Mouse (Mus musculus) ovary, adult 18-20 months (tissue): ENCODE measurements around the gene Gm37240.

Experiments used
- DNase-seq: peaks from one replicate; pipeline ENCODE4 v3.0.0; 2022; ENCODE audit warnings: low spot score, mixed read lengths

Gm37240 gene

GRCm38 (mm10) chr3:85125471-85125870 is 761.8 kb downstream of the Gm37240 start:
- no peak for DNase-seq

DNA sequence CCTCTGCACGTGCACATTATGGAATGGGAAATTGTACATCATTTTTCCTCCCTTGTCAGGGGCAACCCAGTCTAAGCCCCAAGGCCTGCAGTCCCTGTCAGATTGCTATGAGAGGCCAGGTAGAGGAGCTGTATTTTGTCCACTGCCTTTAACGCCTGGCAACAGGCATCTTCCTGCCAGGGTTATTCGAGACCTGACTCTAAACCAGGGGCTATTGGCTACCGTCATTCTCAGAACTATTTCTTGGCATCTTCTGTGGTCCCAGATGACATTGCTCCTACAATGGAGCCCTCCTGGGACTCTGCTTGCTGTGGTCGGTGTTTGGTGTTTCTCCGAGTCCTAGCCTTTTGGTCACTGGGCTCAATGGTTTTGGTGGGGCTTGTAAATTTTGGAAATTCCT is 762.4 kb downstream of the Gm37240 start:
- DNase-seq = no peak

DNA sequence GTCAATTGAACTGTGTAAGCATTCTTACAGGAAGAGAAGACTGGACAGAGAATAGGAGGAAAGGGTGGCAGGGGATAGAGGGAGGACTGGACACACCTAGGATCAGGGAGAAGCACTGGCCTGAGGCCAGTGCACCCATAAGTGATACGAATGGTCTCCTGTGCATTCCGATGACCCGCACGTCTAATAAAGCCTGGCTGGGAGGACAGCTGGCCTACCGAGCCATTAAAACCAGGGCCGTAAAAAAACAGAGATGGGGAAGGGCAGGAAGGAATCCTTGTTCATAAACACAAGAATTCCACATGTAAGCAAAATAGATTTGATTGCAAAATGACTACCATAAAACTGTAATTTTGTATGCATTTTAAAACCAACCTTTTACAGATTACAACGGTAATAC is 762.9 kb downstream of the Gm37240 start:
- no peak for DNase-seq

DNA sequence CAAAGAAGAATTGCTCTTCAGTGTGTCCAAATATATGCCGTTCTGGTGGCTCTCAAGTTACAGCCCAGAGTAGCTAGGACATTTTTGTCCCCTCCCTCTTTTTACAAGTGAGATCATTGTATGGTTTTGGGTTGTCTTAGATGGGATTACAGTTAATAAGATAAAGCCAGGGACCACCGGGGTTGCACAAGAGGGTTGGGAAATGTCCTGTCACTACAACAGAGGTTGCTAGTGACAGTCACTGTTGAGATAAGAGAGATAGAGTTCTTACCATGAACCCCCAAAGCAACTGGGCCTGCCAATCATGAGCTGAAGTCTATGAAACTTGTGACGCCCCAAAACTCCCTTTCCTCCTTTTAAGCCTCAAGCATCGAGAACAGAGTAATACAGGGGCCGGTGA is 769.6 kb downstream of the Gm37240 start:
- no peak for DNase-seq

DNA sequence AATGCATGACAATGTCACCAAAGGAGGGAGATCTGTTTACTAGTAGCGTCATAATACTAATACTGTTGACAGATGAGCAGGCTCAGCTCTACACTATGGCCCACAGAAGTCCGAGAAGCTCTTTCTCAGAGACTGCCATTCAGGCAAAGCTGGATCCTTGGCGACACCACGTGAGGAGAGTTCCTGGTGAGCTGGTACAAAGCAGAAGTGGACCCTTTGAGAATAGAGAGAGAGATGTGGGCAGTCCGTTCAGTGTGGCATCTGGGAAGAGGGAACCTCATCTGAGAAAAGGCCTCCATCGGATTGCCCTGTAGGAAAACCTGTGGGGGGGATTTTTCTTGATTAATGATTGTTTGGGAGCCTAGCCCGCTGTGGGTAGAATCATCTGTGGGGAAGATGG is 770.3 kb downstream of the Gm37240 start:
- DNase-seq = no peak

DNA sequence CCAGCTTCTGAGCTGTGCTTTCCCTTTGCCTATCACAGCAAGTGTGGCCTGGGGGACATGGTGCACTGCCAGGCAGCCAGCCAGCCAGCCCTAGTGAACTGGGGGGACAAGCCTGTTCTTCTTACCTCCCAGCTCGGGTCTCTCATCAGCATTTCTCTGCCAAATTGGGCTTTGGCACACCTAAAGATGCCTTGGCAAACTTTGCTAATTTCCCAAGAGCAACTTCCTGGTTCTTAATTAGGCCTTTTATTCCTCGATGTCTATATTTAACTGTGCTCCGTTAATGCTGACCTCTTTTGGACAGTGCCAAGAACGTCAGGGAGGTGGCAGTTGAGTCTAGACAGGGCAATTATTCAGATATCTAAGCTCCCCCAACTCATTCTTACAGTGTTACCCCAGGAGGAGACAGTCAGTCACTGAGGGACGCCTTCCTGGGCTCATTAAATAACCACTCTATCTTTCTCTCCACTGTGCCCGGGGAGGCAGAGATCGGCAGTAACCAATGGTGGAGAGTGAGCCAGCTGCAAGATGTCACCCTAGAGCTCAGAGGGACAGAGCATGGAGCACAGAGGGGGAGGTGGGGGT is 771.3 kb downstream of the Gm37240 start:
- DNase-seq = no peak

DNA sequence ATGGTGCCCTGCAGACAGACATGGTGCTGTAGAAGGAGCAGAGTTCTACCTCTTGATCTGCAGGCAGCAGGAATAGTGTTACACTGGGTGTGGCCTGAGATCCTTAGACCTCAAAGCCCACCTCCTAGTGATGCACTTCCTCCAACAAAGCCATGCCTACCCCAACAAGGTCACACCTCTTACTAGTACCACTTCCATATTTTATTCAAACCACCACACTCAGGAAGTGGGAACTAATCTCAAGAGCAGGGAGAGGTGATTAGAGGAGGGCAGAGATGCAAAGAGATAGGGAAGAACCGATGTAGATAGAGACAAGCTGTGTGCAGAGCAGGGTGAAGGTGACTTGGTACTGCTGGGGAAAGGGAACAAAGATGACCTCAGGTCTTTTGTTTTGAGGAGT is 773.8 kb downstream of the Gm37240 start:
- DNase-seq = no peak

- no peak for DNase-seq
These were observed 776.6 kb downstream of the Gm37240 start for GRCm38 (mm10) chr3:85110762-85111161.

DNA sequence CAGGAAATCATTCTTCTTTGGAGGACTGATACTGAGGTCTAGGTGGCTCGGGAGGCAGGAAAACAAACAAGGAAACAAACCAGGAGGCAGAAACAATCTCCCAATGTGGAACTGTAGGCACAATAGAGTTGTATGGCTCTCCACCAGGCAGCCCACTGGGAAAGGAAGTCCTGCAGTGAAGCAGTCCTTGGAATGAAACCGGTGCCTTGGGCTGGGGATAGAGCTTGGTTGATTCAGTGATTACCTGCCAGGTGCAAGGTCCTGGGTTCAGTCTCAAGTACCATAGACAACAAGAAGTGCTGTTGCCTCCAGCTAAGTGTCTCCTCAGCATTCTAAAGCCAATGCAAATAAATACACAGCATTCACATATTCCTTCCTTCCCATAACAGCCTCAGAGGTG is 778.1 kb downstream of the Gm37240 start:
- DNase-seq = no peak

DNA sequence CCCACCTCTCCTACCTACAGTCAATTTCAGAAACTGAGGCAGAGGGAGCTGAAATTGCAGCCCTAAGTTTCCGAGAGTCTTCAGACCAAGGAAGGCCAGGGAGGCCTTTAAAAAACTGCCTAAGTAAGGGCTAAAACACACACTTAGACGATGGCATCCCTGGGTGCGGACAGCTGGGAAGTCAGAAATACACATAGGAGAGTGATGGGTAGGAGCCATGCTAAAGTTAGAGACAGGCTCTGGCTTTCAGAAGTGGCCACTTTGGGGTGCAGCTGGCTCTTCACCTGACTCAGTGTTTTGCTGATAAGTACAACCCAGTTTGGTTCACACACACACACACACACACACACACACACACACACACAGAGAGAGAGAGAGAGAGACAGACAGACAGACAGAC is 778.9 kb downstream of the Gm37240 start:
- no peak for DNase-seq

- DNase-seq = no peak
These were observed 780.4 kb downstream of the Gm37240 start for GRCm38 (mm10) chr3:85106956-85107355.

GRCm38 (mm10) chr3:85104301-85104700 is 783.0 kb downstream of the Gm37240 start:
- no peak for DNase-seq

DNA sequence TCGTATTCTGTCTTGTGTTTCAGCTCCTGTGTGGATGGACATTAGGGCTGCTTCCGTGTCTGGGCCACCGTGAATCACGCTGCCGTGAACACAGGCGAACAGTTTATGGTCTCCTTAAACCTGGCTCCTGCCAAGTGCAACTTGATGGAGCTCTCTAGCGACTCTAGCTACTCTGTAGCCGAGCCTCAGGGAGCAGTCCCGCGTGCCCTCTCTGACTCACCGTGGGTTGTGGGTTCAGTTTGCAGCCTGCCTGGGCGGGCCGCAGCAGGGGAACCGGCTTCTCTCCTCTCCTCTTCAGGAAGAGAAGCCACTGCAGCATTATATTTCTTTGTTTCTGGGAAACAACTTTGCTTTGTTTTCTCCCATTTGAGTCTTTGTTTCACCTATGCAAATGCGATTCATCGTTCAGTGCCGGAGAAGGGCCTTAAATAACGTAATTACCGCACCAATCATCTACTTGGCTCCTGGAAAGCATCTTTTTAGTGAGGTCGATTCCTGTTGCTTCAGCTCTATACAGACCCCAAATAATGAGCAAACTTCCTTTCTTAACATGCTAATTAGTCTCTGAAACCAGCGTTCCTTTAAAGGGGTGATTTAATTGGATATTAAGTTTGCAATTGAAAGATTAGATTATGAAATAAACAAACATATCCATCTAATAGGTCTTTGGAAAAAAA is 806.3 kb downstream of the Gm37240 start:
- no peak for DNase-seq

DNA sequence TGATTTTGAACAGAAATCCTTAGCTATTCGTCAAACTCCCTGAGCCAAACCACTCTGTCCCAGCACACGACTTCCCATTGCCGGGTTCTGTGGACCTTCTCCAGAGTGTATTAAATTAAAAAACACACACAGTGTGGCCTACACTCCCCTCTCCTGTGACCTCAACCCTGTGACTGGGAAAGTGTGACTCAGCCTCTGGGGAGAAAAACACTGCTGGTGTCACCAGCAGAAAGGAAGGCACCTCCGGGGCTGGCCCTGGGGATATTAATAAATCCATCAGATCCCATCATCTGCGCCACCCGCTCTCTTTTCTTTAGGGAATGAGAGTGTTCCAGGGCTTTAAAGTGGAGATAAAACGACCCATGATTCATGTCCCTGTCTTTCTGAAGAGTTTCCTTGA is 823.2 kb downstream of the Gm37240 start:
- no peak for DNase-seq

- DNase-seq = no peak
These were observed 827.2 kb downstream of the Gm37240 start for GRCm38 (mm10) chr3:85060153-85060552.

DNA sequence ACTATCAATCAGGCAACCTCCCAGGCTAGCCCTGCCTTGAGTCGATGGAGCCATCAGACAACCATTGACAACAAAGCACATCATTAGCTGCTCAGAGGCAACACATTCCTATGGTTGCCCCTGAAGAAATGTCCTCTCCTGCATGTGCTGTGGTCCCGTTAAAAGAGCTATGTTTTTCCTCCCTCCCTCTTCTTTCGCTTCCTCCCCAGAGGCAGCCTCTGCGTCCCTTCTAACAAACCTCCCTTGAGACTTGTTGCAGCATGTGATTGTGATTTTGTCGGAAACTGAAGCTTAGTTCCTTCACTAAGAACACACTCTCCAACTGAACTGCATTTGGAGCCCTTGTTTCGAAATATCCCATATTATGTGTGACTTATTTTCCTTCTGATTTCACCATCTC is 830.1 kb downstream of the Gm37240 start:
- no peak for DNase-seq

DNA sequence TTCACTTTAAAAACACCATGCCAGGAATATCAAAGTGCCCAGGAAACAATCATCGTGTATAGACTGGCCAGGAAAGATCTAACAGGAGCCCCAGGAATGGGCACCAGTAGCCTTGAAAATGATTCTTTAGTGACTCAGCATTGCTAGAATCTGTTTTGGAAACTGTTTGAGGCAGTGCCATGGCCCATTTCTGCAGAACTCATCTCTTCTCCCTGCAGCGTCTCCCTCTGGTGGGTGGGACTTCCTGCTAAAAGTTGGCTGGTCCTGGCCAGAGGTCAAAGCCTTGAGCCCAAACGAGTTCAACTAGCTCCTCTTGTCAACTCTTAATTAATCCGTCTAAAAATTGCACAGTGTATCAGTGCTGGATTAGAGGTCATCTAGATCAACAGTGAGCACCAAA is 833.8 kb downstream of the Gm37240 start:
- DNase-seq = no peak

DNA sequence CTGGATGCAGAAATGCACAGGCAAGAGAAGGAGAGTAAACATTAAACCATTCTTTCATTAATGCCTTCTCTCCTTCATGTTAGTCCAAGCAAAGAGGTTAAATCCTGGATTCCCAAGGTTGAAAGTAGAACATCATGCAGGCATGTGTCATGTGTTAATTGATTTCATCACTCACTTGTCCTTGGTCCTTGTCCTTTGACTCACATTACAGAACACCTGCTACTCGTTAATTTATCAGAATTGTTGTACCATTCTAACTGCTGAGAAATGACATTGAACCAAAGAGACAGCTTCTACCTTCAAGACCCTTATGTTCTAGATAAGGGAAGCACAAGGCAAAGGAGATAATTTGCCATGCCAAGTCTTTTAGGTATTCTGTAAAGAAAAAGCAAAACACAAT is 835.1 kb downstream of the Gm37240 start:
- DNase-seq = no peak

- no peak for DNase-seq
These were observed 838.7 kb downstream of the Gm37240 start for GRCm38 (mm10) chr3:85048569-85048968.

DNA sequence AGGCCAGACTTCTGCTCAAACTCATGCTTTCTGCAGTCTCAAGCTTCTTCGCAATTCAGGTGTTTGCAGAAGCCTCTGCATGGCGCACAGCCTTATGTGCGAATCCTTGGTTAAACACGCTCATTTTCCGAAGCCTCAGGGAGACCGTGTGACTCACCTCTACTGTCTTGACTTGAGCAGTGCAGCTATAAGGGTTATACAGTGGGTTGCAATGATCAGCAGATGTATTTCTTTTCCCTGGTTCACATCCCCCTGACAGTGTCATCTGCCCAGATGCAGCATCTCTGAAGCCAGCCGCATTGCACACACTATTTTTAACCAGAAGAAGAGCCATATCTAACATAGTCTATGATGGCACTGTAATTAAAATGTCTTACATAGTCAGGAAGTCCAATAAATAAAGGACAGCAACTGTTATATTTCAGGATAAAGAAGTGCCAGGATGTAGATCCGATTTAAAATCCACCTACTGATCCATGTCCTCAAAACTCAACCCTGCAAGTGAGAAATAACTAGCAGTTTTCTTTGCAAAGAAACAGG is 843.6 kb downstream of the Gm37240 start:
- DNase-seq = no peak

DNA sequence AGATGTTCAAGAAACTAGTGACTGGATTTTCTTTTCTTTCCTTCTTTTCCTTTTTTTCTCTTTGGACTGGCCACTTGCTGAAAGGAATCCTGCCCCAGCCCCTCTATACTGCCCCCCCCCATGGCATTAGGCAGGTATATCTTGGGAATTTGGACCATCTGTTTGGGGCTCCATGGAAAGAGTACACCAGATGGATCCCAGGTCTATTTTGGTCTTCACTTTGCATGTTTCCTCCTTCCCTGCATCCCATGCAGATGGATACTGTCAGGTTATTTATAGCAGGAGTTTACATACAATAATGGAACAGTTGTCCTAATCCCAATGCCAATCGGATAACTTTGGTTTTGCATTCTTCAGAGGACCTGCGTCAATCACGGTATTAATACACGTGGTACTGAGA is 845.2 kb downstream of the Gm37240 start:
- no peak for DNase-seq

- no peak for DNase-seq
These were observed 858.2 kb downstream of the Gm37240 start for GRCm38 (mm10) chr3:85029141-85029540.

DNA sequence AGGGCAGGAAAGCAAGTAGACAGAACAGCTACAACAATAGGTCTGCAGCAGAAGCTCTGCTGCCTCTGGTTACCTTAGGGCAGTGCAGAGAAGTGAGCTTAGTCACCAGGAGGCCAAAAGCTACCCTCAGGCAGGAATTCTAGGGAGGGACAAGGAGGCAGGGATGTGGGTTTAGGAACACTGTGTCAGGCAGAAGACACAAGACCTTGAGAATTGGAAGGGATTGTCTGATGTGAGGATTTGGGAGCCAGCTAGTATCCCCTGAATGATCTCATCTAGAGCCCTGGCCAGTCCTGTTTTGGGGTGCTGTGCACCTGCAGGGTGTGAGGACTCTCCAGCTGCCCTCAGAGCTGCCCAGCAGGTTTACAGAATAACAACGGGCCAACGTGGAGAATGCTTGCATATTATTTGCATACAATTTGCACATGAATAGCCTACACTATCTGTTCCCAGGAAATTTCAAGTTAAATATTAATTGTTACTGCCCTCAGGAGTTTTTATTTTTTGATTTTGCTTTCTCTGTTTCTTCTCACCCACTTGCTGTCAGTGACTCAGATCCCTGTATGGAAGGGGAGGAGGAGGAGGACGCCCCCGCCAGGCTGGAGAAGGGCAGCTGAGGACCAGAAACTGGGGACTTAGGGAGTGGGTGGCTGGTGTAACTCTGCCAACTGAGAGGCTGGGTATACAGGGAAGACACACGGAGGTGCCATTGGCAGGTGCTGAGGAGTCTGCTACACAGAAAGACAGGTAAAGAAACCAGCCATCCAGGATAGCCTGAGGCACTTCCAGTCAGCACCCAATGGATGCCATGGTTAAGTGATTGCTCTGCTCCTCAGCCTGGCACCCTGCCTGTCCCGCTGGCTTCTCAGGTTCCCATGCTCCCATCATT is 862.3 kb downstream of the Gm37240 start:
- no peak for DNase-seq
